Mouse (Mus musculus) gastrocnemius, postnatal 14 days (tissue): ENCODE measurements around the gene Treh. TPM values are rescaled to one million over a fixed set of nuclear protein-coding genes. Genes with fewer than 3 reads are reported as not detected.
A peak's percentile ranks its signal among the peaks of the same experiment; 100 is the strongest.

ENCODE experiments used
- DNase-seq: peaks from one replicate; pipeline ENCODE4 v3.0.0; 2021; ENCODE audit warnings: mixed read lengths
- intact Hi-C: fragments of 180-260 bp; cut with DNase I; formaldehyde crosslinking; loops from one replicate; pipeline ENCODE4 v1.15.1; 2025; ENCODE audit warnings: low total_unique reads
- total RNA-seq, 2 experiments: library from RNA; stranded (reverse); gene quantifications; 2 replicates each; pipeline ENCODE4 v1.2.3; 2021

Gene Treh
- total RNA-seq, 2 experiments from 2014 or later: not detected

DNA sequence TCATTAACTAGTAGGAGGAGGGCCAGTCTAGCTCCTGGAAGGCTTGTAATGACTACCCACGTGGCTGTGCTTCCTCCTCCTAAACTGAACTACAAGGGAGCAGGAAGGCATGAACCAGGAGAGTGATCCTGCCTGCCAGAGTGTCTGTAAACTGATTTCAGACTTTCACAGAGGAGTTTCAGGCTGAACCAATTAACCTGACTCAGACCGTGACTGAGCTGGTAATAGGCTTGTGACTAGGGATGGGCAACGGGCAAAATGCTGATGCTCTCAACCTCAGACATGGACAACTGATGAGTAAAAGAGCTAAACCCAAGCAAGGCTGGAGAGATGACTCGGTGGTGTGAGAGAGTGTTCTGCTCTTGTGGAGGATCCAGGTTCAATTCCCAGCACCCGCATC lies 54.4 kb downstream of the Treh start:
- DNase-seq: no peak
- intact Hi-C loops: no loop called here

DNA sequence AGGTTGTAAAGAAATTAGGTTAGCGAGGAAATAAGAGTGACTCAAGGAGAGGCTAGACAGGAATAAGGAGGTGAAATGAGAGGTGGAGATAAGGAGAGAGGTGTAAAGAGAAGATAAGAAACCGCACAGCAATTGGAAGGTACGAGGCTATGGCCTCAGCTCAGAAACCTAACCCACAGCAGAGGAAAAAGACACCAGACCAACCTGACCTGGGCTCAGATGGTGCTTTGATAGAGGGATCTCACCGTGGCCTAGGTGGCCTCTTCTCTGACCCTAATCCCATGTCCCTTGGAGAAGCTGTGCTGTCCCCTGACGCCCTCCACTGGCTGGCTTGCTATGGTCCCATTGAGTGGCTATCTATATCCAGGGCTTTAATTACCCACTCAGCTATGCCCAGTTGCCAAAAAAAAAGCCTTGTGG lies 59.1 kb downstream of the Treh start:
- DNase-seq: no peak
- intact Hi-C loops: no loop called here

DNA sequence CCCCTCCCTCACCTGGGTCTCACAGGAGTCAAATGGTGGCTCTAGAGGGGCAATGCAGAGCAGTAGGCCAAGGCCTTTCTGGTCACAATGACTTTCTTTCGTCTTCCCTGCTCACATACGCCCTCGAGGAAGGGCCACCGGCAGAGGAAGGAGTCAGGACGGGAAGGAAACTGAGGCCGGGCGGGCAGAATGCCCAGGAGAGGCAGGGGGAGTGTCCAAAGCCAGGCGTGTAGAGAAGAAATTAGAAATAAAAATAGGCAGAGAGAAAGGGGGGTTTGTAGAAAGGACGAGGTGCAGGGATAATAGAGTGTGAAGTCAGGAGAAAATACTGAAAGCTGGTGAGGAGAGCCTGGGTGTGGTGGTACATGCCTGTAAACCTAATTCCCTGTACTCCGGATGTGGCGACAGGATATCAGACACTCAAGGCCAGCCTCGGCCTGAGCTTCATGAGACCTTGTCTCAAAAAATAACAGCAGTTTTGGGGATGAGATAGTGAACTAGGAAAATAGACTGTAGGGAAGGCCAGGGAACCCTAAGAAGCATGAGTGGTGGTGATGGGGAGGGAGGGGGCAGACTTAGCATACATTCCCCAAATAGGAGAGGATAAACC lies 60.0 kb downstream of the Treh start:
- intact Hi-C loops: no loop called here
- peak; percentile 26 for DNase-seq

DNA sequence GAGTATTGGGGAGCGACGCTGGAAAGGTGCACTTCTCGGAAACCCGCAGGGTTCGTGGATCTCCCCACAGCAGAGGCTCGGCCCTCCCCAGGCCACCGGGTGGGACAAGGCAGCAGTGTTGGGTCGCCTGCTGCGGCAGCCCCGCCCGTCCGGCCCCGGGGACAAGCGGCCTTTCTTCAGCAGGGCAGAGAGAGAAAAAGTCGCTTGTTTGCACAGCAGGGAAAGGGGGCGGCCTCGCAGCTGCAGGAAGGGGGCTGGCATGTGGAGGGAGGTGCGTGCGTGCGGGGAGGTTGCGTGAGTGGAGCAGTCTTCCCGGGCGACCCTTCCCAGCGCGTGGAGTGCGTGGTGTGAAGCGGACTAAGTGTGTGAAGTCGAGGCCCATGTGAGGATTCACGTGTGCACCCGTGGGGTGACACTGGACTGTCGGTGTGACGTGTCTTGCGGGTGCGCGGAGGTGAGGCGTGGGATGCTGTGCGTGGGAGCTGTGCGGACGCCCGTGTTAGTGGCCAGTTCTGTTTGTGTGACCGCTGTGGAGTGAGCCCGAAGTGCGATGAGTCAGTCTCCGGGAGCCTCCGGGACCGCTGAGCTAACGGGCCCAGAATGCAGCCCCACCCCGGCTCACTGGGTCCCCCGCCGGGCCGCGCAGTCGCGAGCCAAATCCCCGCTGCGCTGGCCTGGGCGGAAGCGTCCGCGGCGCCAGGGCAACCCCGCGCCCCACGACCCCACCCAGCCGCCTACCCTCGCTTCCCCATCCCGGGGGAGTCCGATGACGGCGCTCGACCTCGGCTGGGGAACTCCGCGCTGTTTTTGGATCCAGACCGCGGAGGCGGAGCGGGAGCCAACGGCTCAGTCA lies 60.9 kb downstream of the Treh start:
- peak; percentile 84 for DNase-seq
- intact Hi-C loops: no loop called here

DNA sequence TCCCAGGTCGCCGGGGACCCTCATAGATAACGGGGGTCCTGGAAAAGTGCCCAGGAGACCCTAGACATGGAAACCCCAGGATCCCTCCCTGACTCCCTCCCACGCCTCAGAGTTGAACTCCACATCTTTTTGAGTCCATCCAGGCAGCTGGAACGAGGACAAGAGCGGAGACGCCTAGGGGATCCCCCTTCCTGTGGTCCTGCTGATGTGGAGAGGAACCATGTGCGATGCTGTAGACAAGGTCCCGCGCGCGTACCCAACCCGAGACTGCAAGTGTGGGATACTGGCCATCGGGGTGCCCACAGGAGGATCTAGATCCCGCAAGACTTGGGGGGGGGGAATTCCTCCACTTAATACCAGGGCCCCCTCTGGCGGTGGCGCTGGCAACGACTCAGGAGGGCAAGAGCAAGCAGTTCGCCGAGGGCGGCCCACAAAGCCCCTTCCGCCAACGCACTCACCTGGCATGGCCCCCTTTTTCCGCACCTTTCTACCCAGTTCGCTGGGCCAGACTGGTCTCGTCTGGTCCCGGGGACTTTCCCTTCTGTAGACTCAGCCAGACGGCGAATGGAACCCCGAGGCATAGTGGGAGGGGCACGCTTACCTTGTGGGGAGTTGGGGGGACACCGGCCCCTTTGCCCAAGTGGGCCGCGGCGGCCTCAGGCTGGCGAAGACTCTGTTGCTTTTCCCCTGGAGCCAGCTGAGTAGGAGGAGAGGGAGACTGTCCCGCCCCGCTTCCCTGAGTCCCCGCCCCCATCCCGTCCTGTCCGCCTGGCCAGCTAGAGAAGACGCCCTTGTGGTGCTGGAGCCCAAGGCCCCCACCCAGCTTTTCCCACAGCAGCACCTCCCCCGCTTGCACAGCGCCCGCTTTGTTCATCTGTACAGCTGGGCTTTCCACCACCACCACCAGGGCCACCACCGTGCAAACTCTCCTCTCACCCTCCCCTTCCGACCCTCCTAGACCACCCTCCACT lies 61.8 kb downstream of the Treh start, which contains the start of gene Phldb1:
Phldb1 (minus strand) TSS at position 675 of the 971 bp plus-strand sequence.
- peak; percentile 87 for DNase-seq
- intact Hi-C loops: no loop called here

DNA sequence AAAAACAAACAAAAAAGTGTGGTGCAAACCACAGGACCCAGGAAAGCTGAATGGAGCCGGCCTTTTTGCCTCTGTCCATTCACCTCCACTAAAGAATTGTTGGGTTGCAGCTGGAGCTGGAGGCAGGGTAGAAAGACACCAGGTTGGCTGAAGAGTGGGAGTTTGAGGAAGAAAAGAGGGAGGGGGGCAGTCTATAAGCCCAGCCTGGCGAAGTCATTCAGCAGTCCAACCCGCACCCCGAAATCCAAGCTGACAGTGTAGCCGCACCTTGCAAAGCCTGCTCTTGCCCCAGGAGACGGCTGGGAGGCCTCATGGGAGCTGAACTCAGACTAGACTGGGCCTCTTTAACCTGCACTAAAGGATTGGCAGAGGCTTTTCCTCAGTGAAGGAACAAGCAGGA lies 62.9 kb downstream of the Treh start:
- intact Hi-C loops: no loop called here
- no peak for DNase-seq

Other genes starting within 250 kb of the Treh start
- gene Foxr1, start 232.1 kb upstream of the Treh start, total RNA-seq: not detected
- under 1 TPM; 0.35 to 0.78 TPM for gene Upk2, start 218.3 kb upstream of the Treh start, total RNA-seq
- 10 to 100 TPM; 38.9 to 44.2 TPM for gene Bcl9l, start 190.4 kb upstream of the Treh start, total RNA-seq
- gene Cxcr5, start 111.4 kb upstream of the Treh start, total RNA-seq: not detected
- gene Ddx6, start 68.3 kb upstream of the Treh start, total RNA-seq: 10 to 100 TPM; 61.8 to 62.2 TPM
- gene Phldb1, start 62.0 kb downstream of the Treh start, total RNA-seq: 10 to 100 TPM; 43.8 to 47.6 TPM
- 10 to 100 TPM; 65.1 to 69.9 TPM for gene Arcn1, start 94.6 kb downstream of the Treh start, total RNA-seq
- 10 to 100 TPM; 29.2 to 38.8 TPM for gene Ift46, start 94.7 kb downstream of the Treh start, total RNA-seq
- 10 to 100 TPM in 1 of 2 experiments, 1 to 10 TPM in 1; 9.4 to 11.6 TPM for gene Tmem25, start 126.1 kb downstream of the Treh start, total RNA-seq
- gene Ttc36, start 129.8 kb downstream of the Treh start, total RNA-seq: under 1 TPM in 1 of 2 experiments, not detected in 1; 0.73 TPM
- 10 to 100 TPM; 11.8 to 14.3 TPM for gene Kmt2a, start 208.1 kb downstream of the Treh start, total RNA-seq
- gene Atp5l, start 247.5 kb downstream of the Treh start, total RNA-seq: 100 to 1,000 TPM; 663 to 775 TPM